Mouse (Mus musculus): ENCODE measurements at regions not wholly inside any gene's neighbourhood (a gene's known extent, or its start where the extent isn't known, plus 50 kb on each side); places are given as distances from the start of the nearest gene placed in this dataset.
A peak's percentile ranks its signal among the peaks of the same experiment; 100 is the strongest.

GRCm38 (mm10) chr13:102157369-102158130, 389.5 kb upstream of the Pik3r1 start:
- Histone ChIP-seq H3K4me3 (replicated peaks; ENCODE audit: low read depth, low read length) (no peak overlapping the region), H3K9me3 (ENCODE audit: control insufficient read depth, low read length) (no peaks in the 10 kb centered on the region), H3K4me2 (ENCODE audit: low read length) (no peak overlapping the region), H3K27ac (replicated peaks; ENCODE audit: low read depth, low read length) (no peak overlapping the region), H3K4me1 (ENCODE audit: control insufficient read depth, insufficient read depth, low read length) (peaks cover 8% of the 10 kb centered on the region; the same call in 1 of the 2 replicates), H3K9ac (replicated peaks; ENCODE audit: low read length) (no peak overlapping the region), H3K27me3 (ENCODE audit: control insufficient read depth, insufficient read depth, low read length) (no peaks in the 10 kb centered on the region), H3K36me3 (ENCODE audit: control insufficient read depth, insufficient read depth, low read length) (no peaks in the 10 kb centered on the region)
- WGBS, result 39% methylated on average over 6 of the region's 6 CpGs
- no peak for ATAC-seq (ENCODE audit: low FRiP score, low TSS enrichment)
- no peak for DNase-seq

- Histone ChIP-seq H3K4me1 (ENCODE audit: control insufficient read depth, insufficient read depth, low read length) (0 out of 2 replicates have a peak, but pooled peaks cover 4% of the 10 kb centered on the region), H3K9ac (replicated peaks; ENCODE audit: low read length) (no peak overlapping the region), H3K27ac (replicated peaks; ENCODE audit: low read depth, low read length) (no peak overlapping the region), H3K9me3 (ENCODE audit: control insufficient read depth, low read length) (no peaks in the 10 kb centered on the region), H3K4me3 (replicated peaks; ENCODE audit: low read depth, low read length) (no peak overlapping the region), H3K27me3 (ENCODE audit: control insufficient read depth, insufficient read depth, low read length) (no peaks in the 10 kb centered on the region), H3K4me2 (ENCODE audit: low read length) (no peak overlapping the region), H3K36me3 (ENCODE audit: control insufficient read depth, insufficient read depth, low read length) (no peaks in the 10 kb centered on the region)
- ATAC-seq (ENCODE audit: low FRiP score, low TSS enrichment) (no peak), DNase-seq (peak; percentile 31)
- WGBS, result 74% methylated on average over 9 of the region's 9 CpGs
Measured at GRCm38 (mm10) chr13:102173382-102174234, 405.6 kb upstream of the Pik3r1 start.

GRCm38 (mm10) chr13:102174431-102174830, 406.4 kb upstream of the Pik3r1 start:
- Histone ChIP-seq H3K4me2 (ENCODE audit: low read length) (no peak overlapping the region), H3K4me3 (replicated peaks; ENCODE audit: low read depth, low read length) (no peak overlapping the region), H3K27ac (replicated peaks; ENCODE audit: low read depth, low read length) (no peak overlapping the region), H3K4me1 (ENCODE audit: control insufficient read depth, insufficient read depth, low read length) (0 out of 2 replicates have a peak, but pooled peaks cover 4% of the 10 kb centered on the region), H3K9ac (replicated peaks; ENCODE audit: low read length) (no peak overlapping the region), H3K36me3 (ENCODE audit: control insufficient read depth, insufficient read depth, low read length) (no peaks in the 10 kb centered on the region), H3K9me3 (ENCODE audit: control insufficient read depth, low read length) (no peaks in the 10 kb centered on the region), H3K27me3 (ENCODE audit: control insufficient read depth, insufficient read depth, low read length) (no peaks in the 10 kb centered on the region)
- WGBS, result 90% methylated on average over 3 of the region's 3 CpGs
- ATAC-seq (ENCODE audit: low FRiP score, low TSS enrichment), result no peak
- DNase-seq, result no peak

- H3K36me3 ChIP-seq (ENCODE audit: control insufficient read depth, insufficient read depth, low read length), result no peaks in the 10 kb centered on the region
- H3K27me3 ChIP-seq (ENCODE audit: control insufficient read depth, insufficient read depth, low read length), result no peaks in the 10 kb centered on the region
- H3K9me3 ChIP-seq (ENCODE audit: control insufficient read depth, low read length), result no peaks in the 10 kb centered on the region
- no peak overlapping the region for H3K9ac ChIP-seq (replicated peaks; ENCODE audit: low read length)
- H3K4me1 ChIP-seq (ENCODE audit: control insufficient read depth, insufficient read depth, low read length), result 0 out of 2 replicates have a peak, but pooled peaks cover 4% of the 10 kb centered on the region
- WGBS, result 86% methylated on average over 2 of the region's 2 CpGs
- ATAC-seq (ENCODE audit: low FRiP score, low TSS enrichment) (no peak), DNase-seq (no peak)
- no peak overlapping the region for H3K4me3 ChIP-seq (replicated peaks; ENCODE audit: low read depth, low read length)
- no peak overlapping the region for H3K27ac ChIP-seq (replicated peaks; ENCODE audit: low read depth, low read length)
- H3K4me2 ChIP-seq (ENCODE audit: low read length), result no peak overlapping the region
Measured at GRCm38 (mm10) chr13:102174896-102175295, 406.9 kb upstream of the Pik3r1 start.

GRCm38 (mm10) chr13:102175406-102175805, 407.4 kb upstream of the Pik3r1 start:
- Histone ChIP-seq H3K4me2 (ENCODE audit: low read length) (no peak overlapping the region), H3K27me3 (ENCODE audit: control insufficient read depth, insufficient read depth, low read length) (no peaks in the 10 kb centered on the region), H3K27ac (replicated peaks; ENCODE audit: low read depth, low read length) (no peak overlapping the region), H3K9ac (replicated peaks; ENCODE audit: low read length) (no peak overlapping the region), H3K36me3 (ENCODE audit: control insufficient read depth, insufficient read depth, low read length) (no peaks in the 10 kb centered on the region), H3K4me3 (replicated peaks; ENCODE audit: low read depth, low read length) (no peak overlapping the region), H3K9me3 (ENCODE audit: control insufficient read depth, low read length) (no peaks in the 10 kb centered on the region), H3K4me1 (ENCODE audit: control insufficient read depth, insufficient read depth, low read length) (0 out of 2 replicates have a peak, but pooled peaks cover 4% of the 10 kb centered on the region)
- ATAC-seq (ENCODE audit: low FRiP score, low TSS enrichment), result no peak
- 95% methylated on average over 1 of the region's 1 CpGs for WGBS
- no peak for DNase-seq

GRCm38 (mm10) chr13:102176456-102176855, 408.4 kb upstream of the Pik3r1 start:
- Histone ChIP-seq H3K9me3 (ENCODE audit: control insufficient read depth, low read length) (no peaks in the 10 kb centered on the region), H3K36me3 (ENCODE audit: control insufficient read depth, insufficient read depth, low read length) (no peaks in the 10 kb centered on the region), H3K27ac (replicated peaks; ENCODE audit: low read depth, low read length) (no peak overlapping the region), H3K4me2 (ENCODE audit: low read length) (no peak overlapping the region), H3K27me3 (ENCODE audit: control insufficient read depth, insufficient read depth, low read length) (no peaks in the 10 kb centered on the region), H3K4me3 (replicated peaks; ENCODE audit: low read depth, low read length) (no peak overlapping the region), H3K9ac (replicated peaks; ENCODE audit: low read length) (no peak overlapping the region), H3K4me1 (ENCODE audit: control insufficient read depth, insufficient read depth, low read length) (0 out of 2 replicates have a peak, but pooled peaks cover 4% of the 10 kb centered on the region)
- DNase-seq (no peak), ATAC-seq (ENCODE audit: low FRiP score, low TSS enrichment) (no peak)
- 84% methylated on average over 2 of the region's 2 CpGs for WGBS

- H3K9ac ChIP-seq (replicated peaks; ENCODE audit: low read length), result no peak overlapping the region
Measured at GRCm38 (mm10) chr13:102194716-102195115, 426.7 kb upstream of the Pik3r1 start.

GRCm38 (mm10) chr13:102202301-102202700, 434.3 kb upstream of the Pik3r1 start:
- WGBS, result 98% methylated on average over 1 of the region's 1 CpGs
- ATAC-seq (ENCODE audit: low FRiP score, low TSS enrichment) (no peak), DNase-seq (no peak)
- H3K27me3 ChIP-seq (ENCODE audit: control insufficient read depth, insufficient read depth, low read length), result no peaks in the 10 kb centered on the region
- no peaks in the 10 kb centered on the region for H3K9me3 ChIP-seq (ENCODE audit: control insufficient read depth, low read length)
- no peak overlapping the region for H3K9ac ChIP-seq (replicated peaks; ENCODE audit: low read length)
- H3K4me2 ChIP-seq (ENCODE audit: low read length), result no peak overlapping the region
- no peaks in the 10 kb centered on the region for H3K36me3 ChIP-seq (ENCODE audit: control insufficient read depth, insufficient read depth, low read length)
- H3K27ac ChIP-seq (replicated peaks; ENCODE audit: low read depth, low read length), result no peak overlapping the region
- H3K4me3 ChIP-seq (replicated peaks; ENCODE audit: low read depth, low read length), result no peak overlapping the region
- H3K4me1 ChIP-seq (ENCODE audit: control insufficient read depth, insufficient read depth, low read length), result no peaks in the 10 kb centered on the region

More at GRCm38 (mm10) chr13:102194716-102195115, 426.7 kb upstream of the Pik3r1 start:
- ATAC-seq (ENCODE audit: low FRiP score, low TSS enrichment) (no peak), DNase-seq (no peak)
- Histone ChIP-seq H3K4me2 (ENCODE audit: low read length) (no peak overlapping the region), H3K4me1 (ENCODE audit: control insufficient read depth, insufficient read depth, low read length) (no peaks in the 10 kb centered on the region), H3K9me3 (ENCODE audit: control insufficient read depth, low read length) (no peaks in the 10 kb centered on the region), H3K27ac (replicated peaks; ENCODE audit: low read depth, low read length) (no peak overlapping the region), H3K4me3 (replicated peaks; ENCODE audit: low read depth, low read length) (no peak overlapping the region), H3K36me3 (ENCODE audit: control insufficient read depth, insufficient read depth, low read length) (no peaks in the 10 kb centered on the region), H3K27me3 (ENCODE audit: control insufficient read depth, insufficient read depth, low read length) (no peaks in the 10 kb centered on the region)

All from midbrain, embryonic 14.5 days (tissue).